Mouse (Mus musculus) embryonic facial prominence, embryonic 11.5 days (tissue): Measurements from ENCODE around the gene Slc9a8. TPM values are rescaled to one million over a fixed set of nuclear protein-coding genes. Genes with fewer than 3 reads are reported as not detected.

ENCODE experiments used
- ATAC-seq: fragments of 200-750 bp; cut with Nextera tagmentation; replicated peaks from 2 replicates; pipeline ENCODE4 v1.8.0; 2017; ENCODE audit warnings: low read depth; ENCODE audit not compliant: insufficient number of reproducible peaks, low FRiP score, low TSS enrichment
- DNase-seq: peaks from one replicate; pipeline ENCODE4 v3.0.0-alpha.2; 2015; ENCODE audit warnings: low spot score
- H3K27ac ChIP-seq: fragments of 300-500 bp; sonication (generic); replicated peaks from 2 replicates; pipeline ENCODE4 v1.5.1; 2014; ENCODE audit warnings: mild to moderate bottlenecking, low read depth, low read length, control low read depth
- H3K27me3 ChIP-seq: fragments of 300-500 bp; sonication (generic); 2 replicates; pipeline ENCODE4 v1.6.1; 2014; ENCODE audit warnings: mild to moderate bottlenecking, low read length, moderate library complexity, mixed read lengths; ENCODE audit not compliant: control insufficient read depth, insufficient read depth
- H3K36me3 ChIP-seq: fragments of 300-500 bp; sonication (generic); replicated peaks from 2 replicates; pipeline ENCODE4 v1.6.1; 2014; ENCODE audit warnings: low read depth, mild to moderate bottlenecking, low read length, moderate library complexity, mixed read lengths; ENCODE audit not compliant: control insufficient read depth, insufficient read depth
- H3K4me1 ChIP-seq: fragments of 300-500 bp; sonication (generic); 2 replicates; pipeline ENCODE4 v1.6.1; 2014; ENCODE audit warnings: low read length, mixed read lengths; ENCODE audit not compliant: control insufficient read depth, insufficient read depth
- H3K4me2 ChIP-seq: fragments of 300-500 bp; sonication (generic); 2 replicates; pipeline ENCODE4 v1.6.1; 2014; ENCODE audit warnings: low read depth, mild to moderate bottlenecking, control low read depth, low read length, moderate library complexity
- H3K4me3 ChIP-seq: fragments of 300-500 bp; sonication (generic); 2 replicates; pipeline ENCODE4 v1.5.1; 2014; ENCODE audit warnings: low read depth, low read length, control low read depth
- H3K9ac ChIP-seq: fragments of 300-500 bp; sonication (generic); replicated peaks from 2 replicates; pipeline ENCODE4 v1.6.1; 2014; ENCODE audit warnings: mild to moderate bottlenecking, control low read depth, low read length
- H3K9me3 ChIP-seq: fragments of 300-500 bp; sonication (generic); replicated peaks from 2 replicates; pipeline ENCODE4 v1.6.1; 2016; ENCODE audit warnings: mild to moderate bottlenecking, low read length, inconsistent platforms, mixed read lengths; ENCODE audit not compliant: control insufficient read depth
- WGBS: fragments of 180-500 bp; shearing (Covaris S2); extraction: QIAGEN DNeasy Blood & Tissue Kit; methylation state at CpG from one replicate; pipeline ENCODE4 v1.1.7; 2014; 5-methylcytosine and 5-hydroxymethylcytosine counted together
- polyA plus RNA-seq: library from polyadenylated mRNA; unstranded; fragments of >200 nt; fragmentation: Nextera tagmentation; extraction: Ambion mirVana; gene quantifications from 2 replicates; pipeline ENCODE4 v1.2.1, GENCODE M21; 2014

The Slc9a8 gene
- polyA plus RNA-seq, 1 experiment from 2014 or later = 13.5 TPM

DNA sequence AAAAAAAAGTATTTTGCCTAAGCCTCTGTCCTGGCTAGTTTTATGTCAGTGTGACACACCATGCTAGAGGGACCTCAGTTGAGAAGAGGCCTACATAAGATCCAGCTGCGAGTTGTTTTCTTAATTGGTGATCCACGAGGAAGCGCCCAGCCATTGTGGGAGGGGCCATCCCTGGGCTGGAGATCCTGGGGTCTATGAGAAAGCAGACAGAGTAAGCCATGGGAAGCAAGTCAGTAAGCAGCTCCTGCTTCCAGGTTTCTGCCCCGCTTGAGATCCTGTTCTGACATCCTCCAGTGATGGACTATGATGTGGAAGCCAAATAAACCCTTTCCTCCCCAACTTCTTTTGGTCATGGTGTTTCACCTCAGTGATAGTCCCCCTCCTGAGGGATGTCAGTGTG lies 22.5 kb upstream of the Slc9a8 start:
- H3K27me3 ChIP-seq = no peaks in the 10 kb centered on the region
- DNase-seq (no peak), ATAC-seq (no peak)
- 54% methylated on average over 4 of the region's 4 CpGs for WGBS
- no peak overlapping the region for H3K4me3 ChIP-seq
- no peaks in the 10 kb centered on the region for H3K9me3 ChIP-seq
- H3K4me2 ChIP-seq = no peak overlapping the region
- H3K27ac ChIP-seq = no peak overlapping the region
- H3K9ac ChIP-seq = no peak overlapping the region
- no peaks in the 10 kb centered on the region for H3K4me1 ChIP-seq
- H3K36me3 ChIP-seq = no peaks in the 10 kb centered on the region

DNA sequence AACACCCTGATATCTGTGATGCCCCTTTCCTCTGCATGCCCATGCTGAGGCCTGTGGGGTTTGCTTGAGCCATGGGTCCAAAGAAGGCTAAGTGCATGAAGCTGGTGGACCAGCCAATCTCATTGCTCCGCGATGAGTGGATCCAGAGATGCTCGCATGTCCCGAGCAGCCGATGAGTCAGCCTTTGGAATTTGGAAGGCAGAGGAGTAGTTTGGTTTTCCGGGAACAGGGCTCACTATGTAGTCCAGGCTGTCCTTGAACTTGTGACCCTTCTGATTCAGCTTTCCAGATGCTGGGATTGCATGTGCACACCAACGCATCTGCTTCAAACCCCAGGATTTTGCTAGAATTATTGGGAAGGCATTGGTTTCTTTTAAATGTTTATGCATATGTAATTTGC lies 21.9 kb upstream of the Slc9a8 start:
- 76% methylated on average over 7 of the region's 7 CpGs for WGBS
- no peak overlapping the region for H3K9ac ChIP-seq
- H3K27ac ChIP-seq = no peak overlapping the region
- no peak overlapping the region for H3K4me2 ChIP-seq
- H3K36me3 ChIP-seq = no peaks in the 10 kb centered on the region
- no peaks in the 10 kb centered on the region for H3K27me3 ChIP-seq
- DNase-seq (no peak), ATAC-seq (no peak)
- no peak overlapping the region for H3K4me3 ChIP-seq
- no peaks in the 10 kb centered on the region for H3K4me1 ChIP-seq
- H3K9me3 ChIP-seq = no peaks in the 10 kb centered on the region

DNA sequence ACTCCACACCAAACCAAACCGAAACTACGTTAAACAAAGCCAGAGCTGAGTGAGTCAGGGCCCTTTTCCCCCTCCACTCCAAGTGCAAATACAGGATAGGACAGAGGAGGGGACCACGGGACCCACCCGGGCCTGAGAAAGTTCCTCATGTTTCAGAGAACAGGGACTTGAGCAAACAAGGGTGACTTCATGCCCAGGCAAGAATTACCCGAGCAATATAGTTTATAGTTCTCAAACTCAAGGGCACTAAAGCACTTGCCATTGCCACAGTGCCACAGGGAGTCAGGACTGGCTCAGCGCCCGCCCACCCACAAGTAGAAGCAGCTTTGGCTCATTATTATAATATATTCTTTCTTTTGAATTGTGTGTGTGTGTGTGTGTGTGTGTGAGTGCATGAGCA lies 18.4 kb upstream of the Slc9a8 start:
- no peak overlapping the region for H3K4me2 ChIP-seq
- 80% methylated on average over 7 of the region's 7 CpGs for WGBS
- H3K4me1 ChIP-seq = no peaks in the 10 kb centered on the region
- DNase-seq (no peak), ATAC-seq (no peak)
- no peaks in the 10 kb centered on the region for H3K36me3 ChIP-seq
- H3K9me3 ChIP-seq = no peaks in the 10 kb centered on the region
- no peak overlapping the region for H3K9ac ChIP-seq
- H3K4me3 ChIP-seq = no peak overlapping the region
- no peak overlapping the region for H3K27ac ChIP-seq
- no peaks in the 10 kb centered on the region for H3K27me3 ChIP-seq

DNA sequence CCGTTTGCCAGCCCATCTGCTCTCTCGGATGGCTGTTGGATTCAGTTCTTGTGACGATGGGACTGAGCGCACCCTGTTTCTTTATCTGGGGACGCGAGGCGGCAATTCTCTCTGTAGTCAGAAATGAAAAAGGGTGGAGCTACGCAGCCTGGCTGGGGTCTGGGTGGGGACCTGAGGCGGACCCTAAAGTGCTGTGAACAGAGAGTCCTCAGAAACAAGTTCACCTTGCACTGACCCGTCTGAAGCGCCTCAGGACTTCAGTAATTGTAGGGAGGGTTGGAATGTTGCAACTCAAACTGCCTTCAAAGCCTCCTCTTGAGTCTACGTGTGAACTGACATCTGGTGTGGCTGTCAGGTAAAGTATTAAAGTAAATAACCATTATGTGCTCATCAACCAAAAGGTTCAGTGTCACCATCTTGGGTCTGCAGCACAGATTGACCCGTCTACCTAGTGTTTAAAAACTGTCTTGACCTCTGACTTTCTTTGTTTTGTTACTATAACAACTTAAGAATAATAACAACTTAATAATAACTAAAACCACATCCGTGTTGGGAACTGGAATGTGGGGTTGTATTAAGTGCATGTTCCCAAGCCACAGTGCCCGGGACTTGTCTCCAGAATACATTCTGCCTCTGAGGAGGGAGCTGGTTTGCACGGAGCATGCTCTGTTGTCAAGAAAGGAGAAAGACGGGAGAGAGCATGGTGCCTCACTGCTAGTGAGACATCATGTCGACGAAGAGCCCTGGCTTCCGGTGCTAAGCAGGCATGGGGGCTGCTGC lies 16.2 kb upstream of the Slc9a8 start:
- no peak for ATAC-seq
- Histone ChIP-seq H3K27ac (no peak overlapping the region), H3K9me3 (no peaks in the 10 kb centered on the region), H3K36me3 (no peaks in the 10 kb centered on the region), H3K4me1 (no peaks in the 10 kb centered on the region), H3K27me3 (no peaks in the 10 kb centered on the region), H3K9ac (no peak overlapping the region), H3K4me3 (no peak overlapping the region), H3K4me2 (no peak overlapping the region)
- WGBS = 82% methylated on average over 20 of the region's 20 CpGs
- DNase-seq = no peak

DNA sequence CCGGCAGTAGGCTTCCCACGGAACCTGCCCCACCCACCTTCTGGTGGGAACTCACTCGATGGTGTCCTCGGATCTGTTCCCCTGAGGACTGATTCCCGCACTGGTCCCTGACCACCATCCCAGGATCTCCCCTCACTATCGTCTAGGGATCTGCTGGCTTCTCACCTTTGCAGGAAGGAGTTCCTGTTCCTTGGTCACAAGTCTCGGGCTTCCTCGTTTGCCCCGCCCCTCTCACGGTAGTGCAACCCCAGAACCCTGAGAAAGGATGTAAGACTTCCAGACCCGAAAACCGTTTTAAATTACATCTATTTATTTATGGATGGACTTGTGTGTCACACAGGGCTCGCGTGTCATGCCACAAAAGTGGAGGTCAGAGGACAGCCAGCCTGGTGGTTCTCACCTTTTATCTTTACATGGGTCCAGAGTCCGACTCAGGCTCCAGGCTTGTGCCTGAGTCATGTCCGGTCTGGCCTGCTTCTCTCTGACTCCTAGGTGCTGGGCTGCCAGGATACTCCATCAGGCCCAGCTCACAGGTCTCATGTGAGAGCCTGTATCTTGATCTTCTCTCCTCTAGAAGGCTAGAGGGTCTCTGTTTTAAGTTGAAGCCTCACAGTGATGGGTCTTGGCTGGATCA lies 14.1 kb upstream of the Slc9a8 start:
- no peak overlapping the region for H3K4me2 ChIP-seq
- no peaks in the 10 kb centered on the region for H3K4me1 ChIP-seq
- H3K27ac ChIP-seq = no peak overlapping the region
- no peak overlapping the region for H3K4me3 ChIP-seq
- WGBS = 90% methylated on average over 16 of the region's 16 CpGs
- H3K27me3 ChIP-seq = no peaks in the 10 kb centered on the region
- ATAC-seq = no peak
- no peak for DNase-seq
- H3K9me3 ChIP-seq = no peaks in the 10 kb centered on the region
- H3K9ac ChIP-seq = no peak overlapping the region
- H3K36me3 ChIP-seq = no peaks in the 10 kb centered on the region

DNA sequence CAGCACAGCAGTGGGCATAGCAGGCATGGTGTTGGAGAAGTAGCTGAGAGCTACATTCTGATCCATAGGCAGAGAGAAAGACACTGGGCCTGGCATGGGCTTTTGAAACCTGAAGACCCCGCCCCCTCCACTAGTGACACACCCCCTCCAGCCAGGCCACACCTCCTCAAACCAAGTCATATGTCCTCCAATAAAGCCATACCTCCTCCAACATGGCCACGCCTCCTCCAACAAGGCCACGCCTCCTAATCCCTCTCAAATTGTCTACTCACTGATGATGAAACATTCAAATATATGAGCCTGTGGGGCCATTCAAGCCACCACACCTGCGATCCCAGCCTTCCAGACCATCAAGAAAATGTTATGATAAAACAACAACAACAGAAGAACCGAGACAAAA lies 7.1 kb upstream of the Slc9a8 start:
- DNase-seq (no peak), ATAC-seq (no peak)
- H3K27me3 ChIP-seq = no peaks in the 10 kb centered on the region
- 88% methylated on average over 5 of the region's 5 CpGs for WGBS
- H3K36me3 ChIP-seq = no peaks in the 10 kb centered on the region
- no peak overlapping the region for H3K4me3 ChIP-seq
- no peak overlapping the region for H3K4me2 ChIP-seq
- no peak overlapping the region for H3K27ac ChIP-seq
- H3K9me3 ChIP-seq = no peaks in the 10 kb centered on the region
- no peak overlapping the region for H3K9ac ChIP-seq
- H3K4me1 ChIP-seq = no peaks in the 10 kb centered on the region

DNA sequence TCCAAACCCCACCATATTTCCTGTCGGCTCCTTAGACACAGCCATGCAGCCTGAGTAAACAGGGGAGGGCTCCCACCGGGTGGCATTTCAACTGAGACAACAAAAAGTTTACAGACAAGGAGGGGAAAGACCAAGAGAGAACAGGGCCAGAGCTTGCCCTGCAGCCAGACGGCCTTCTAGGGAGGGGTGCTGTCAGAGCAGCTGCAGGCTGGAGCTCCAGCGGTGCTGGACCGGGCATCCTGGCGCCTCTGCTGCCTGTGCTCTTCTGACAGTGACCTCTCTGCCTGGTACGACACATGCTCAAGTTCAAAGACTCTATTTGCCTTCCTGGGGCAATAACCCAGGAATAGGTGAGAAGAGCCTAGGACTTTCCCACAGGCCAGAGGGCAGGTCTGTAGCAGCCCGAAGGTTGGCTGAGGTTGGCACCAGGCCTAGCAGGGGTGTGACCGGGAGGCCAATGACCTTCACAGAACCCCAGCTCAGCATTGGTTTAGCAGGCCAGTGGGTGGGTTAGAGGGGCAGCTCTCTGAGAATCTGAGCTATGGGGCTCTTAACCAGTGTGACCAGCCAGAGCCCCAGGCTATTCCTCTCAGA lies 5.4 kb upstream of the Slc9a8 start:
- H3K27ac ChIP-seq = no peak overlapping the region
- no peak for DNase-seq
- no peak overlapping the region for H3K9ac ChIP-seq
- ATAC-seq = no peak
- no peak overlapping the region for H3K4me3 ChIP-seq
- WGBS = 64% methylated on average over 9 of the region's 9 CpGs
- no peaks in the 10 kb centered on the region for H3K36me3 ChIP-seq
- no peaks in the 10 kb centered on the region for H3K4me1 ChIP-seq
- H3K4me2 ChIP-seq = no peak overlapping the region
- no peaks in the 10 kb centered on the region for H3K9me3 ChIP-seq
- no peaks in the 10 kb centered on the region for H3K27me3 ChIP-seq

DNA sequence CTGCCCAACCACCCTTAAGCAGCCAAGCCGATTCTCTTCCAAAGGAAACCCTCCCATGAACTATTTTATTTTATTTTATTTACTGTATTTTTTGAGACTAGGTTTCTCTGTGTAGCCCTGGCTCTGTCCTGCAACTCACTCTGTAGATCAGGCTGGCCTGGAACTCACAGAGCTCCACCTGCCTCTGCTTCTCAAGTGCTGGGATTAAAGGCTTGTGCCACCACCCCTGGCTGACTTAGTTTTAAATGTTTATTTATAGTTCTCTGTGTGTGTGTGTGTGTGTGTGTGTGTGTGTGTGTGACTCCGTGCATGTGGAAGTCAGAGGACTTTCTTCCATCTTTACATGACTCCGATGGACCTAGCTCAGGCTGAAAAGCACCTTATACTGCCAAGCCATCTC lies 4.5 kb upstream of the Slc9a8 start:
- 87% methylated on average over 3 of the region's 3 CpGs for WGBS
- no peak for ATAC-seq
- Histone ChIP-seq H3K9ac (no peak overlapping the region), H3K27ac (no peak overlapping the region), H3K9me3 (no peaks in the 10 kb centered on the region), H3K4me2 (no peak overlapping the region), H3K4me1 (no peaks in the 10 kb centered on the region), H3K36me3 (no peaks in the 10 kb centered on the region), H3K27me3 (no peaks in the 10 kb centered on the region), H3K4me3 (no peak overlapping the region)
- no peak for DNase-seq
